Mouse (Mus musculus): ENCODE data around the gene Daglb. TPM values are rescaled to one million over a fixed set of nuclear protein-coding genes. Genes with fewer than 3 reads are reported as not detected.

Daglb gene
- polyA plus RNA-seq, 1 experiment from 2014 or later, result 9.0 TPM

GRCm38 (mm10) chr5:143466891-143467669 is 2.7 kb downstream of the Daglb start:
- WGBS, result 84% methylated on average over 23 of the region's 23 CpGs
- Histone ChIP-seq H3K27ac (replicated peaks) (no peak overlapping the region), H3K4me2 (no peak overlapping the region), H3K36me3 (peaks cover 31% of the 10 kb centered on the region), H3K27me3 (replicated peaks) (0 out of 2 replicates have a peak, but pooled peaks cover 13% of the 10 kb centered on the region), H3K9me3 (no peaks in the 10 kb centered on the region), H3K4me1 (peaks cover 31% of the 10 kb centered on the region), H3K4me3 (no peak overlapping the region), H3K9ac (no peak overlapping the region)
- ATAC-seq (ENCODE audit: extremely low read depth, insufficient number of reproducible peaks, low FRiP score, low TSS enrichment), result no peak

GRCm38 (mm10) chr5:143467931-143468330 is 3.5 kb downstream of the Daglb start:
- no peak overlapping the region for H3K4me3 ChIP-seq
- no peak overlapping the region for H3K9ac ChIP-seq
- 91% methylated on average over 6 of the region's 6 CpGs for WGBS

GRCm38 (mm10) chr5:143469628-143470027 is 5.2 kb downstream of the Daglb start:
- peak overlapping the region; percentile 75; the same call in 1 of the 2 replicates for H3K27ac ChIP-seq (replicated peaks)
- H3K9ac ChIP-seq, result no peak overlapping the region
- 87% methylated on average over 8 of the region's 8 CpGs for WGBS
- H3K4me1 ChIP-seq, result peaks cover 26% of the 10 kb centered on the region
- no peak for ATAC-seq (ENCODE audit: extremely low read depth, insufficient number of reproducible peaks, low FRiP score, low TSS enrichment)
- H3K36me3 ChIP-seq, result peaks cover 54% of the 10 kb centered on the region
- H3K4me2 ChIP-seq, result no peak overlapping the region
- 0 out of 2 replicates have a peak, but pooled peaks cover 6% of the 10 kb centered on the region for H3K27me3 ChIP-seq (replicated peaks)
- H3K4me3 ChIP-seq, result no peak overlapping the region
- no peaks in the 10 kb centered on the region for H3K9me3 ChIP-seq

More at GRCm38 (mm10) chr5:143467931-143468330, 3.5 kb downstream of the Daglb start:
- H3K36me3 ChIP-seq, result peaks cover 37% of the 10 kb centered on the region
- no peak for ATAC-seq (ENCODE audit: extremely low read depth, insufficient number of reproducible peaks, low FRiP score, low TSS enrichment)
- H3K27ac ChIP-seq (replicated peaks), result no peak overlapping the region
- H3K27me3 ChIP-seq (replicated peaks), result 0 out of 2 replicates have a peak, but pooled peaks cover 6% of the 10 kb centered on the region
- H3K9me3 ChIP-seq, result no peaks in the 10 kb centered on the region
- no peak overlapping the region for H3K4me2 ChIP-seq
- H3K4me1 ChIP-seq, result peaks cover 31% of the 10 kb centered on the region

- ATAC-seq (ENCODE audit: extremely low read depth, insufficient number of reproducible peaks, low FRiP score, low TSS enrichment), result no peak
- 45% methylated on average over 15 of the region's 15 CpGs for WGBS
- no peak overlapping the region for H3K9ac ChIP-seq
Measured at GRCm38 (mm10) chr5:143470421-143471164, 6.2 kb downstream of the Daglb start.

GRCm38 (mm10) chr5:143471165-143471546 is 6.8 kb downstream of the Daglb start:
- no peak for ATAC-seq (ENCODE audit: extremely low read depth, insufficient number of reproducible peaks, low FRiP score, low TSS enrichment)
- 87% methylated on average over 3 of the region's 3 CpGs for WGBS
- Histone ChIP-seq H3K9me3 (no peaks in the 10 kb centered on the region), H3K9ac (no peak overlapping the region), H3K4me2 (peak overlapping the region; percentile 6; the same call in 1 of the 2 replicates), H3K36me3 (peaks cover 69% of the 10 kb centered on the region), H3K27ac (replicated peaks) (peak overlapping the region; percentile 75), H3K4me3 (no peak overlapping the region), H3K27me3 (replicated peaks) (no peaks in the 10 kb centered on the region), H3K4me1 (peaks cover 15% of the 10 kb centered on the region)

More at GRCm38 (mm10) chr5:143470421-143471164, 6.2 kb downstream of the Daglb start:
- Histone ChIP-seq H3K36me3 (peaks cover 63% of the 10 kb centered on the region), H3K4me1 (peaks cover 18% of the 10 kb centered on the region), H3K27ac (replicated peaks) (peak overlapping the region; percentile 75), H3K4me3 (no peak overlapping the region), H3K4me2 (peak overlapping the region; percentile 6), H3K9me3 (no peaks in the 10 kb centered on the region), H3K27me3 (replicated peaks) (0 out of 2 replicates have a peak, but pooled peaks cover 2% of the 10 kb centered on the region)

GRCm38 (mm10) chr5:143471953-143472618 is 7.7 kb downstream of the Daglb start:
- H3K27ac ChIP-seq (replicated peaks), result 0 out of 2 replicates have a peak overlapping the region, but pooled peaks have one; percentile 75
- WGBS, result 80% methylated on average over 9 of the region's 9 CpGs
- no peaks in the 10 kb centered on the region for H3K9me3 ChIP-seq
- no peaks in the 10 kb centered on the region for H3K27me3 ChIP-seq (replicated peaks)
- H3K36me3 ChIP-seq, result peaks cover 74% of the 10 kb centered on the region
- peaks cover 15% of the 10 kb centered on the region for H3K4me1 ChIP-seq
- H3K9ac ChIP-seq, result no peak overlapping the region
- ATAC-seq (ENCODE audit: extremely low read depth, insufficient number of reproducible peaks, low FRiP score, low TSS enrichment), result no peak
- no peak overlapping the region for H3K4me3 ChIP-seq
- no peak overlapping the region for H3K4me2 ChIP-seq

- no peak for ATAC-seq (ENCODE audit: extremely low read depth, insufficient number of reproducible peaks, low FRiP score, low TSS enrichment)
- Histone ChIP-seq H3K36me3 (peaks cover 69% of the 10 kb centered on the region), H3K9ac (no peak overlapping the region), H3K27me3 (replicated peaks) (no peaks in the 10 kb centered on the region), H3K4me3 (no peak overlapping the region), H3K9me3 (no peaks in the 10 kb centered on the region), H3K4me2 (no peak overlapping the region), H3K4me1 (peaks cover 9% of the 10 kb centered on the region), H3K27ac (replicated peaks) (peak overlapping the region; percentile 42; the same call in 1 of the 2 replicates)
- WGBS, result 72% methylated on average over 20 of the region's 20 CpGs
Measured at GRCm38 (mm10) chr5:143475153-143475844, 10.9 kb downstream of the Daglb start.

- Histone ChIP-seq H3K27me3 (replicated peaks) (no peaks in the 10 kb centered on the region), H3K9me3 (no peaks in the 10 kb centered on the region), H3K36me3 (peaks cover 72% of the 10 kb centered on the region), H3K4me3 (no peak overlapping the region), H3K4me1 (peaks cover 1% of the 10 kb centered on the region), H3K27ac (replicated peaks) (no peak overlapping the region), H3K4me2 (no peak overlapping the region), H3K9ac (no peak overlapping the region)
- no peak for ATAC-seq (ENCODE audit: extremely low read depth, insufficient number of reproducible peaks, low FRiP score, low TSS enrichment)
- WGBS, result 88% methylated on average over 6 of the region's 6 CpGs
Measured at GRCm38 (mm10) chr5:143476013-143476412, 11.6 kb downstream of the Daglb start.

GRCm38 (mm10) chr5:143477901-143478300 is 13.5 kb downstream of the Daglb start:
- Histone ChIP-seq H3K4me1 (no peaks in the 10 kb centered on the region), H3K4me3 (no peak overlapping the region), H3K27ac (replicated peaks) (no peak overlapping the region), H3K4me2 (no peak overlapping the region), H3K9me3 (no peaks in the 10 kb centered on the region), H3K36me3 (peaks cover 81% of the 10 kb centered on the region), H3K27me3 (replicated peaks) (no peaks in the 10 kb centered on the region), H3K9ac (no peak overlapping the region)
- ATAC-seq (ENCODE audit: extremely low read depth, insufficient number of reproducible peaks, low FRiP score, low TSS enrichment), result no peak
- 96% methylated on average over 3 of the region's 3 CpGs for WGBS

- Histone ChIP-seq H3K9ac (no peak overlapping the region; the same call in 1 of the 2 replicates), H3K27ac (replicated peaks) (no peak overlapping the region), H3K27me3 (replicated peaks) (no peaks in the 10 kb centered on the region), H3K4me3 (no peak overlapping the region), H3K4me1 (no peaks in the 10 kb centered on the region), H3K36me3 (peaks cover 71% of the 10 kb centered on the region), H3K9me3 (no peaks in the 10 kb centered on the region), H3K4me2 (no peak overlapping the region)
- ATAC-seq (ENCODE audit: extremely low read depth, insufficient number of reproducible peaks, low FRiP score, low TSS enrichment), result no peak
- WGBS, result 88% methylated on average over 5 of the region's 5 CpGs
Measured at GRCm38 (mm10) chr5:143484955-143485354, 20.6 kb downstream of the Daglb start.
